Mouse (Mus musculus) 3134 (cell line): ENCODE data around the gene Sec22b.

ENCODE experiments used
- DNase-seq: peaks from one replicate; pipeline ENCODE4 v3.0.0-alpha.2; 2011; ENCODE audit warnings: low spot score; ENCODE audit not compliant: insufficient read length; ENCODE audit errors: extremely low read depth

Gene Sec22b

GRCm38 (mm10) chr3:97971117-97971516 is 70.1 kb downstream of the Sec22b start:
- DNase-seq = no peak

GRCm38 (mm10) chr3:97972200-97972599 is 71.2 kb downstream of the Sec22b start:
- DNase-seq = no peak

- no peak for DNase-seq
These were observed 71.7 kb downstream of the Sec22b start for GRCm38 (mm10) chr3:97972707-97973106.
